Comparison of ENCODE assay signal across 9 mouse cellular contexts in genomic region chr5:31199893-31200292, GRCm38 (mm10). TPM values are rescaled to one million over a fixed set of nuclear protein-coding genes. Genes with fewer than 3 reads are reported as not detected.
DNase-seq lines count a peak whose midpoint lies in the region; ATAC-seq and TF ChIP-seq lines count a peak whose summit lies in the region.
"Had no signal": no experiment of that assay in that cellular context is flagged by ENCODE, and none has a peak within 500 bp of the region (broad histone marks: within the 10 kb centered on the region; RNA-seq: fewer than 3 reads in every experiment).

No protein-coding gene starts in this region.

- no peak for TF ChIP-seq POLR2A in olfactory bulb, adult 2 months (IDR thresholded peaks at IDR 0.05; ENCODE audit: insufficient read depth, low read depth, low read length)

- H3K27me3 ChIP-seq in heart, embryonic 10.5 days (ENCODE audit: insufficient read depth, poor library complexity, severe bottlenecking) = no peaks in the 10 kb centered on the region
- no peaks in the 10 kb centered on the region for H3K27me3 ChIP-seq in neural tube, embryonic 11.5 days (ENCODE audit: control insufficient read depth, insufficient read depth, low read length)
- H3K27me3 ChIP-seq in forebrain, embryonic 15.5 days = no peaks in the 10 kb centered on the region

- intact Hi-C loops in heart, postnatal 10 days (cut with DNase I) = no loop called here

- H3K4me2 ChIP-seq in neural tube, embryonic 11.5 days (ENCODE audit: low read depth) = no peak overlapping the region
- H3K4me2 ChIP-seq in forebrain, embryonic 15.5 days (replicated peaks) = no peak overlapping the region

- H3K9ac ChIP-seq in neural tube, embryonic 11.5 days (ENCODE audit: low read length) = no peak overlapping the region
- no peak overlapping the region for H3K9ac ChIP-seq in forebrain, embryonic 15.5 days (replicated peaks)

- no peak for DNase-seq in heart, embryonic 10.5 days (ENCODE audit: low spot score)
- no peak for DNase-seq in heart, postnatal 10 days
- no peak for DNase-seq in neural tube, embryonic 11.5 days (ENCODE audit: low spot score)
- DNase-seq in neural tube, embryonic 10.5 days (ENCODE audit: extremely low spot score, low spot score) = no peak
- no peak for DNase-seq in B cell, adult 2 months
- DNase-seq: adrenal gland, adult 8-10 months had no signal

- H3K36me3 ChIP-seq in heart, embryonic 10.5 days = peaks cover 84% of the 10 kb centered on the region
- H3K36me3 ChIP-seq in neural tube, embryonic 11.5 days (ENCODE audit: control insufficient read depth, insufficient read depth, low read length) = peaks cover 37% of the 10 kb centered on the region
- peaks cover 81% of the 10 kb centered on the region for H3K36me3 ChIP-seq in forebrain, embryonic 15.5 days

- 0 out of 2 replicates have a peak overlapping the region, but pooled peaks have one; percentile 85 for H3K4me3 ChIP-seq in heart, embryonic 10.5 days
- peak overlapping the region; percentile 12; the same call in 1 of the 2 replicates for H3K4me3 ChIP-seq in neural tube, embryonic 11.5 days (ENCODE audit: low read depth, low read length)
- H3K4me3 ChIP-seq in forebrain, embryonic 15.5 days = peak overlapping the region; percentile 99; the same call in 1 of the 2 replicates
- H3K4me3 ChIP-seq in olfactory bulb, adult 2 months (ENCODE audit: insufficient read depth, low read depth, low read length) = no peak overlapping the region

- WGBS in heart, embryonic 10.5 days = 90% methylated on average over 9 of the region's 9 CpGs
- WGBS in neural tube, embryonic 11.5 days = 87% methylated on average over 9 of the region's 9 CpGs
- 85% methylated on average over 9 of the region's 9 CpGs for WGBS in forebrain, embryonic 15.5 days
- WGBS in olfactory bulb, adult 2 months = 63% methylated on average over 9 of the region's 9 CpGs

- no peak overlapping the region for H3K27ac ChIP-seq in heart, embryonic 10.5 days
- no peak overlapping the region; the same call in 1 of the 2 replicates for H3K27ac ChIP-seq in neural tube, embryonic 11.5 days (ENCODE audit: low read depth, low read length)
- no peak overlapping the region for H3K27ac ChIP-seq in forebrain, embryonic 15.5 days (replicated peaks)
- H3K27ac ChIP-seq in olfactory bulb, adult 2 months (ENCODE audit: insufficient read depth, low read depth, low read length) = no peak overlapping the region

- peaks cover 5% of the 10 kb centered on the region for H3K9me3 ChIP-seq in heart, embryonic 10.5 days
- peaks cover 5% of the 10 kb centered on the region for H3K9me3 ChIP-seq in neural tube, embryonic 11.5 days (ENCODE audit: control insufficient read depth, low read length)
- 0 out of 2 replicates have a peak, but pooled peaks cover 5% of the 10 kb centered on the region for H3K9me3 ChIP-seq in forebrain, embryonic 15.5 days

- 0 out of 2 replicates have a peak, but pooled peaks have one; percentile 25 for TF ChIP-seq CTCF in olfactory bulb, adult 2 months (IDR thresholded peaks at IDR 0.05; ENCODE audit: insufficient read depth, low read depth, low read length)

- peaks cover 8% of the 10 kb centered on the region; the same call in 1 of the 2 replicates for H3K4me1 ChIP-seq in heart, embryonic 10.5 days
- H3K4me1 ChIP-seq in neural tube, embryonic 11.5 days (ENCODE audit: control insufficient read depth, insufficient read depth, low read length) = peaks cover 14% of the 10 kb centered on the region; the same call in 1 of the 2 replicates
- peaks cover 22% of the 10 kb centered on the region for H3K4me1 ChIP-seq in forebrain, embryonic 15.5 days
- H3K4me1 ChIP-seq in olfactory bulb, adult 2 months (ENCODE audit: control insufficient read depth, insufficient read depth, low read length) = peaks cover 17% of the 10 kb centered on the region

- ATAC-seq in neural tube, embryonic 11.5 days (ENCODE audit: insufficient read depth, low FRiP score, low TSS enrichment) = no peak
- ATAC-seq in forebrain, embryonic 15.5 days (replicated peaks) = no peak
- ATAC-seq in granulocyte monocyte progenitor cell, adult 5-6 weeks (replicated peaks; ENCODE audit: poor library complexity, severe bottlenecking) = no peak

RNA-seq across cellular contexts. Expression of gene Zfp513, which starts 2.2 kb away (rescaled TPM):
- 7.3 and 11.0 TPM in 2 replicates for polyA plus RNA-seq in heart, embryonic 10.5 days (2016; fragmentation: Nextera tagmentation; extraction: Ambion mirVana)
- total RNA-seq in heart, postnatal 10 days (2021) = 10 to 100 TPM; 12.7 to 12.9 TPM
- 6.4 and 7.0 TPM in 2 replicates for polyA plus RNA-seq in neural tube, embryonic 11.5 days (2014; fragmentation: Nextera tagmentation; extraction: Ambion mirVana)
- polyA plus RNA-seq in forebrain, embryonic 15.5 days (2015; fragmentation: Nextera tagmentation; extraction: Ambion mirVana) = 16.3 and 17.7 TPM in 2 replicates
- polyA plus RNA-seq in olfactory bulb, adult 2 months (2012; ENCODE audit: insufficient read depth, insufficient read length, low replicate concordance, missing spikeins) = not detected in 2 replicates
- total RNA-seq in granulocyte monocyte progenitor cell, adult 5-6 weeks (2014; fragmentation: Nextera tagmentation) = 10.6 and 15.4 TPM in 2 replicates
- total RNA-seq in granulocyte monocyte progenitor cell, adult 5-6 weeks (2017) = 5.9 and 6.9 TPM in 2 replicates

RNA-seq across cellular contexts. Expression of gene Eif2b4, which starts 6.7 kb away (rescaled TPM):
- polyA plus RNA-seq in heart, embryonic 10.5 days (2016; fragmentation: Nextera tagmentation; extraction: Ambion mirVana) = 73.4 and 77.6 TPM in 2 replicates
- total RNA-seq in heart, postnatal 10 days (2021) = 10 to 100 TPM; 44.8 to 45.2 TPM
- 69.6 and 77.7 TPM in 2 replicates for polyA plus RNA-seq in neural tube, embryonic 11.5 days (2014; fragmentation: Nextera tagmentation; extraction: Ambion mirVana)
- polyA plus RNA-seq in forebrain, embryonic 15.5 days (2015; fragmentation: Nextera tagmentation; extraction: Ambion mirVana) = 78.8 and 87.0 TPM in 2 replicates
- not detected in 2 replicates for polyA plus RNA-seq in olfactory bulb, adult 2 months (2012; ENCODE audit: insufficient read depth, insufficient read length, low replicate concordance, missing spikeins)
- 68.3 and 91.6 TPM in 2 replicates for total RNA-seq in granulocyte monocyte progenitor cell, adult 5-6 weeks (2014; fragmentation: Nextera tagmentation)
- total RNA-seq in granulocyte monocyte progenitor cell, adult 5-6 weeks (2017) = 50.0 and 65.6 TPM in 2 replicates

RNA-seq across cellular contexts. Expression of gene Snx17, which starts 6.9 kb away (rescaled TPM):
- 133 TPM in 2 replicates for polyA plus RNA-seq in heart, embryonic 10.5 days (2016; fragmentation: Nextera tagmentation; extraction: Ambion mirVana)
- 10 to 100 TPM; 80.0 to 80.7 TPM for total RNA-seq in heart, postnatal 10 days (2021)
- 134 and 137 TPM in 2 replicates for polyA plus RNA-seq in neural tube, embryonic 11.5 days (2014; fragmentation: Nextera tagmentation; extraction: Ambion mirVana)
- 138 and 143 TPM in 2 replicates for polyA plus RNA-seq in forebrain, embryonic 15.5 days (2015; fragmentation: Nextera tagmentation; extraction: Ambion mirVana)
- not detected in 2 replicates for polyA plus RNA-seq in olfactory bulb, adult 2 months (2012; ENCODE audit: insufficient read depth, insufficient read length, low replicate concordance, missing spikeins)
- 53.3 and 65.5 TPM in 2 replicates for total RNA-seq in granulocyte monocyte progenitor cell, adult 5-6 weeks (2014; fragmentation: Nextera tagmentation)
- total RNA-seq in granulocyte monocyte progenitor cell, adult 5-6 weeks (2017) = 36.5 and 58.9 TPM in 2 replicates

RNA-seq across cellular contexts. Expression of gene Gtf3c2, which starts 19.9 kb away (rescaled TPM):
- polyA plus RNA-seq in heart, embryonic 10.5 days (2016; fragmentation: Nextera tagmentation; extraction: Ambion mirVana) = 67.1 and 81.9 TPM in 2 replicates
- 10 to 100 TPM; 45.1 to 48.3 TPM for total RNA-seq in heart, postnatal 10 days (2021)
- 75.1 and 89.0 TPM in 2 replicates for polyA plus RNA-seq in neural tube, embryonic 11.5 days (2014; fragmentation: Nextera tagmentation; extraction: Ambion mirVana)
- 69.5 and 75.4 TPM in 2 replicates for polyA plus RNA-seq in forebrain, embryonic 15.5 days (2015; fragmentation: Nextera tagmentation; extraction: Ambion mirVana)
- polyA plus RNA-seq in olfactory bulb, adult 2 months (2012; ENCODE audit: insufficient read depth, insufficient read length, low replicate concordance, missing spikeins) = not detected in 2 replicates
- 94.6 and 100 TPM in 2 replicates for total RNA-seq in granulocyte monocyte progenitor cell, adult 5-6 weeks (2014; fragmentation: Nextera tagmentation)
- total RNA-seq in granulocyte monocyte progenitor cell, adult 5-6 weeks (2017) = 52.0 and 59.8 TPM in 2 replicates

RNA-seq across cellular contexts. Expression of gene Gm29609, which starts 20.2 kb away (rescaled TPM):
- polyA plus RNA-seq in heart, embryonic 10.5 days (2016; fragmentation: Nextera tagmentation; extraction: Ambion mirVana) = 0.77 and 1.00 TPM in 2 replicates
- total RNA-seq in heart, postnatal 10 days (2021) = 1 to 10 TPM in 1 of 2 experiments, under 1 TPM in 1; 0.38 to 1.6 TPM
- 1.3 and 1.7 TPM in 2 replicates for polyA plus RNA-seq in neural tube, embryonic 11.5 days (2014; fragmentation: Nextera tagmentation; extraction: Ambion mirVana)
- polyA plus RNA-seq in forebrain, embryonic 15.5 days (2015; fragmentation: Nextera tagmentation; extraction: Ambion mirVana) = 1.2 and 1.8 TPM in 2 replicates
- polyA plus RNA-seq in olfactory bulb, adult 2 months (2012; ENCODE audit: insufficient read depth, insufficient read length, low replicate concordance, missing spikeins) = not detected in 2 replicates
- 1.5 and 6.6 TPM in 2 replicates for total RNA-seq in granulocyte monocyte progenitor cell, adult 5-6 weeks (2014; fragmentation: Nextera tagmentation)
- 0.36 TPM in 1 of 2 replicates, not detected in the other for total RNA-seq in granulocyte monocyte progenitor cell, adult 5-6 weeks (2017)

Comparison
In these comparisons a context has a peak if more than half of its experiments do, and no peak if none do; other contexts are left out.
1. RNA of gene Eif2b4, which starts 6.7 kb away (polyA plus RNA-seq): 78.8 to 87.0 TPM in forebrain, embryonic 15.5 days, 69.6 to 77.7 TPM in neural tube, embryonic 11.5 days and 73.4 to 77.6 TPM in heart, embryonic 10.5 days; not detected in olfactory bulb, adult 2 months; every median in the first group is over 10 times any median in the second.